Comparison of ENCODE assay signal across 1 mouse cellular context in genomic region chr3:89422556-89423205, GRCm38 (mm10).
TF ChIP-seq lines count a peak whose summit lies in the region.

No protein-coding gene starts in this region.

TF ChIP-seq in MEL, 35 proteins besides CTCF, POLR2A, EP300 and RAD21:
- TF ChIP-seq CHD2 (IDR thresholded peaks at IDR 0.05; ENCODE audit: low read length) (no peak), GATA1 (IDR thresholded peaks at IDR 0.05; ENCODE audit: low read depth, low read length) (no peak), TCF12 (IDR thresholded peaks at IDR 0.05; ENCODE audit: low read depth, low read length) (no peak), ZKSCAN1 (IDR thresholded peaks at IDR 0.05; ENCODE audit: low read depth, low read length) (no peak), POLR2AphosphoS5 (IDR thresholded peaks at IDR 0.05; ENCODE audit: borderline replicate concordance, low read depth, low read length) (no peak), ELF1 (IDR thresholded peaks at IDR 0.05; ENCODE audit: low read depth, low read length) (no peak), HCFC1 (IDR thresholded peaks at IDR 0.05; ENCODE audit: low read depth, low read length) (no peak), NRF1 (IDR thresholded peaks at IDR 0.05; ENCODE audit: insufficient read depth, low read depth, low read length, poor library complexity, severe bottlenecking) (no peak), ZC3H11A (IDR thresholded peaks at IDR 0.05; ENCODE audit: low read depth, low read length) (no peak), MYB (IDR thresholded peaks at IDR 0.05; ENCODE audit: low read depth, low read length) (no peak), KAT2A (conservative IDR thresholded peaks at IDR 0.05; ENCODE audit: low read depth, low read length) (no peak)
